ENCODE assay signal across 8 mouse cellular contexts in the genomic region with DNA sequence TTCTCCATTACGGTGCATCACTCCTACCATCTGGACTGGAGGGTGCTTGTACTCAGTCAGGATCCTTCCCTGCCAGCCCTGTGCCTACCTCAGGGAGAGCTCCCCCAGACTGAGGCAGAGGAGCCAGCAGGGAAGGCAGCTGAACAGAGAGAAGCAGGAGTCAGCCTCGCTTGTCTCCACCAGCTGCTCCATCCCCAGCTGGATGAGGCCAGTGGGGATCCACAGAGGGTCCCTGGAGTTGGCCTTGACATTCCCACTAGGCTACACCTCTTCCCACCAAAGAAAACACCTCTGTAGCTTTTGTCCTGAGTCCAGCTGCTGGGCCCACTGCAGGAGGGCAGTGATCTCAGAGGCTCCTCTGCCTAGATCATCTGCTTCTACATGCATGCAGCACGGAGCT. TPM values are rescaled to one million over a fixed set of nuclear protein-coding genes. Genes with fewer than 3 reads are reported as not detected.
DNase-seq lines count a peak whose midpoint lies in the region; ATAC-seq and TF ChIP-seq lines count a peak whose summit lies in the region.

No protein-coding gene starts in this region.

- WGBS in heart, embryonic 10.5 days: 79% methylated on average over 3 of the region's 3 CpGs
- 71% methylated on average over 3 of the region's 3 CpGs for WGBS in liver, postnatal 0 days (ENCODE audit: insufficient replicate concordance)

- ATAC-seq in granulocyte monocyte progenitor cell, adult 5-6 weeks (replicated peaks; ENCODE audit: poor library complexity, severe bottlenecking): peak; percentile 1; the same call in 1 of the 2 replicates
- no peak for ATAC-seq in liver, postnatal 0 days

- no peaks in the 10 kb centered on the region for H3K27me3 ChIP-seq in heart, embryonic 10.5 days (ENCODE audit: insufficient read depth, poor library complexity, severe bottlenecking)
- no peaks in the 10 kb centered on the region for H3K27me3 ChIP-seq in E14TG2a.4 (ENCODE audit: insufficient read depth, low read length)
- no peaks in the 10 kb centered on the region for H3K27me3 ChIP-seq in liver, postnatal 0 days (ENCODE audit: insufficient read depth, low read length)

- no peak for TF ChIP-seq EP300 in liver, postnatal 0 days (IDR thresholded peaks at IDR 0.05; ENCODE audit: low read depth)

- no peak for DNase-seq in heart, embryonic 10.5 days (ENCODE audit: low spot score)
- DNase-seq in heart, postnatal 25 days (ENCODE audit: low spot score): no peak
- DNase-seq in liver, postnatal 0 days: no peak
- DNase-seq in embryo, embryonic 10.5 days (ENCODE audit: low spot score): no peak
- no peak for DNase-seq in thymus, postnatal 4 days
- DNase-seq in kidney, adult 11 months: no peak

- 0 out of 2 replicates have a peak overlapping the region, but pooled peaks have one; percentile 32 for H3K9ac ChIP-seq in liver, postnatal 0 days (replicated peaks)

- H3K27ac ChIP-seq in heart, embryonic 10.5 days: peak overlapping the region; percentile 56
- H3K27ac ChIP-seq in liver, postnatal 0 days (ENCODE audit: low read depth): peak overlapping the region; percentile 57

- H3K36me3 ChIP-seq in heart, embryonic 10.5 days: peaks cover 63% of the 10 kb centered on the region
- H3K36me3 ChIP-seq in E14TG2a.4 (ENCODE audit: insufficient read depth, low read length): peaks cover 26% of the 10 kb centered on the region
- peaks cover 26% of the 10 kb centered on the region for H3K36me3 ChIP-seq in liver, postnatal 0 days (replicated peaks; ENCODE audit: insufficient read depth, low read length)

- H3K4me1 ChIP-seq in heart, embryonic 10.5 days: peaks cover 72% of the 10 kb centered on the region
- H3K4me1 ChIP-seq in E14TG2a.4 (replicated peaks; ENCODE audit: low read depth, low read length): peaks cover 77% of the 10 kb centered on the region
- peaks cover 61% of the 10 kb centered on the region for H3K4me1 ChIP-seq in liver, postnatal 0 days (ENCODE audit: insufficient read depth)

- no peak for TF ChIP-seq CTCF in E14TG2a.4 (conservative IDR thresholded peaks at IDR 0.05; ENCODE audit: low read length)
- no peak for TF ChIP-seq CTCF in liver, postnatal 0 days (IDR thresholded peaks at IDR 0.05; ENCODE audit: low read depth)

- H3K4me2 ChIP-seq in liver, postnatal 0 days (ENCODE audit: low read depth, low read length): peak overlapping the region; percentile 46; the same call in 1 of the 2 replicates

- no peaks in the 10 kb centered on the region for H3K9me3 ChIP-seq in heart, embryonic 10.5 days
- no peaks in the 10 kb centered on the region for H3K9me3 ChIP-seq in E14TG2a.4 (ENCODE audit: low read length)
- no peaks in the 10 kb centered on the region for H3K9me3 ChIP-seq in liver, postnatal 0 days (ENCODE audit: low read length)

- no peak overlapping the region for H3K4me3 ChIP-seq in heart, embryonic 10.5 days
- peak overlapping the region; percentile 62 for H3K4me3 ChIP-seq in E14TG2a.4 (replicated peaks; ENCODE audit: low read length)
- H3K4me3 ChIP-seq in liver, postnatal 0 days (ENCODE audit: low read depth, low read length): no peak overlapping the region

- intact Hi-C loops in heart, postnatal 25 days (cut with DNase I): loop anchor here (5.0 kb wide), 1 partner anchor 58 kb away; a partner anchor contains a TSS

RNA-seq across cellular contexts. Expression of a gene that starts 10.2 kb away (rescaled TPM):
- polyA plus RNA-seq in heart, embryonic 10.5 days (2016; fragmentation: Nextera tagmentation; extraction: Ambion mirVana): 359 and 404 TPM in 2 replicates
- total RNA-seq in heart, postnatal 25 days (2021): 100 to 1,000 TPM; 241 to 257 TPM
- total RNA-seq in granulocyte monocyte progenitor cell, adult 5-6 weeks (2014; fragmentation: Nextera tagmentation): 410 and 448 TPM in 2 replicates
- total RNA-seq in granulocyte monocyte progenitor cell, adult 5-6 weeks (2017): 395 and 452 TPM in 2 replicates
- 146 and 159 TPM in 2 replicates for polyA plus RNA-seq in liver, postnatal 0 days (2015; fragmentation: Nextera tagmentation; extraction: Ambion mirVana)

RNA-seq across cellular contexts. Expression of a gene that starts 15.9 kb away (rescaled TPM):
- polyA plus RNA-seq in heart, embryonic 10.5 days (2016; fragmentation: Nextera tagmentation; extraction: Ambion mirVana): 4.9 and 8.2 TPM in 2 replicates
- 10 to 100 TPM; 15.0 to 17.8 TPM for total RNA-seq in heart, postnatal 25 days (2021)
- total RNA-seq in granulocyte monocyte progenitor cell, adult 5-6 weeks (2014; fragmentation: Nextera tagmentation): not detected in 2 replicates
- total RNA-seq in granulocyte monocyte progenitor cell, adult 5-6 weeks (2017): not detected in 2 replicates
- 0.41 and 0.56 TPM in 2 replicates for polyA plus RNA-seq in liver, postnatal 0 days (2015; fragmentation: Nextera tagmentation; extraction: Ambion mirVana)

RNA-seq across cellular contexts. Expression of a gene that starts 37.5 kb away (rescaled TPM):
- 58.0 and 62.8 TPM in 2 replicates for polyA plus RNA-seq in heart, embryonic 10.5 days (2016; fragmentation: Nextera tagmentation; extraction: Ambion mirVana)
- total RNA-seq in heart, postnatal 25 days (2021): 10 to 100 TPM; 44.6 to 45.8 TPM
- 89.9 and 105 TPM in 2 replicates for total RNA-seq in granulocyte monocyte progenitor cell, adult 5-6 weeks (2014; fragmentation: Nextera tagmentation)
- total RNA-seq in granulocyte monocyte progenitor cell, adult 5-6 weeks (2017): 46.9 and 76.8 TPM in 2 replicates
- polyA plus RNA-seq in liver, postnatal 0 days (2015; fragmentation: Nextera tagmentation; extraction: Ambion mirVana): 63.6 and 68.0 TPM in 2 replicates

RNA-seq across cellular contexts. Expression of a gene that starts 44.3 kb away (rescaled TPM):
- polyA plus RNA-seq in heart, embryonic 10.5 days (2016; fragmentation: Nextera tagmentation; extraction: Ambion mirVana): 0.36 and 0.70 TPM in 2 replicates
- total RNA-seq in heart, postnatal 25 days (2021): under 1 TPM; 0.45 to 0.62 TPM
- total RNA-seq in granulocyte monocyte progenitor cell, adult 5-6 weeks (2014; fragmentation: Nextera tagmentation): 0.34 TPM in 1 of 2 replicates, not detected in the other
- 0.26 and 0.46 TPM in 2 replicates for total RNA-seq in granulocyte monocyte progenitor cell, adult 5-6 weeks (2017)
- polyA plus RNA-seq in liver, postnatal 0 days (2015; fragmentation: Nextera tagmentation; extraction: Ambion mirVana): 0.65 and 0.86 TPM in 2 replicates

RNA-seq across cellular contexts. Expression of a gene that starts 44.4 kb away (rescaled TPM):
- 4.2 and 4.5 TPM in 2 replicates for polyA plus RNA-seq in heart, embryonic 10.5 days (2016; fragmentation: Nextera tagmentation; extraction: Ambion mirVana)
- 10 to 100 TPM; 62.0 to 69.7 TPM for total RNA-seq in heart, postnatal 25 days (2021)
- total RNA-seq in granulocyte monocyte progenitor cell, adult 5-6 weeks (2014; fragmentation: Nextera tagmentation): not detected in 2 replicates
- not detected in 2 replicates for total RNA-seq in granulocyte monocyte progenitor cell, adult 5-6 weeks (2017)
- 147 and 174 TPM in 2 replicates for polyA plus RNA-seq in liver, postnatal 0 days (2015; fragmentation: Nextera tagmentation; extraction: Ambion mirVana)

Comparison
In these comparisons a context has a peak if more than half of its experiments do, and no peak if none do; other contexts are left out.
1. RNA of a gene that starts 15.9 kb away (total RNA-seq): 15.0 to 17.8 TPM in heart, postnatal 25 days; not detected in granulocyte monocyte progenitor cell, adult 5-6 weeks; every median in the first group is over 10 times any median in the second.